ENCODE assay signal across 11 mouse cellular contexts in genomic region chr13:113495595-113496285, GRCm38 (mm10).
A peak's percentile ranks its signal among the peaks of the same experiment; 100 is the strongest.
DNase-seq lines count a peak whose midpoint lies in the region; TF ChIP-seq lines count a peak whose summit lies in the region.
"Had no signal": no experiment of that assay in that cellular context is flagged by ENCODE, and none has a peak within 500 bp of the region (broad histone marks: within the 10 kb centered on the region; RNA-seq: fewer than 3 reads in every experiment).

No protein-coding gene starts in this region.

- no peak overlapping the region for H3K4me3 ChIP-seq in heart, embryonic 10.5 days
- H3K4me3 ChIP-seq in lung, adult 2 months (replicated peaks; ENCODE audit: extremely low read depth, low read depth, low read length): no peak overlapping the region
- H3K4me3 ChIP-seq in thymus, adult 2 months (ENCODE audit: control insufficient read depth, insufficient read depth, low read length): no peak overlapping the region
- H3K4me3 ChIP-seq: hindbrain, embryonic 12.5 days; limb, embryonic 13.5 days had no signal

- DNase-seq in heart, embryonic 10.5 days (ENCODE audit: low spot score): no peak
- DNase-seq in heart, postnatal 14 days: no peak
- DNase-seq in 3134 (ENCODE audit: extremely low read depth, insufficient read length, low spot score): peak; percentile 36
- DNase-seq in brain, adult 2 months (ENCODE audit: low read depth, low spot score): peak; percentile 33
- peak; percentile 40 for DNase-seq in lung, adult 2 months
- no peak for DNase-seq in cerebellum, adult 18-20 months
- DNase-seq in left cerebral cortex, postnatal 10 days (ENCODE audit: extremely low spot score in 1 of 2, low spot score in 2 of 2): no peak
- no peak for DNase-seq in thymus, adult 2 months
- DNase-seq: thymus, postnatal 25 days had no signal

- no peaks in the 10 kb centered on the region for H3K9me3 ChIP-seq in heart, embryonic 10.5 days
- H3K9me3 ChIP-seq: hindbrain, embryonic 12.5 days; limb, embryonic 13.5 days had no signal

- no peaks in the 10 kb centered on the region for H3K4me1 ChIP-seq in heart, embryonic 10.5 days
- H3K4me1 ChIP-seq in lung, adult 2 months (ENCODE audit: control insufficient read depth, insufficient read depth, low read length): peaks cover 8% of the 10 kb centered on the region
- H3K4me1 ChIP-seq in thymus, adult 2 months (replicated peaks; ENCODE audit: control insufficient read depth, insufficient read depth, low read length): no peaks in the 10 kb centered on the region

- no peak for TF ChIP-seq CTCF in lung, adult 2 months (IDR thresholded peaks at IDR 0.05; ENCODE audit: insufficient read depth, low read length)
- no peak for TF ChIP-seq CTCF in thymus, adult 2 months (IDR thresholded peaks at IDR 0.05; ENCODE audit: borderline replicate concordance, control insufficient read depth, extremely low read depth, insufficient read depth, low read length, poor library complexity)

- 0 out of 2 replicates have a peak overlapping the region, but pooled peaks have one; percentile 52 for H3K27ac ChIP-seq in heart, embryonic 10.5 days
- H3K27ac ChIP-seq in thymus, adult 2 months (ENCODE audit: control insufficient read depth, insufficient read depth, low read length): no peak overlapping the region
- H3K27ac ChIP-seq: hindbrain, embryonic 12.5 days; limb, embryonic 13.5 days had no signal

- no peak for TF ChIP-seq POLR2A in lung, adult 2 months (IDR thresholded peaks at IDR 0.05; ENCODE audit: borderline replicate concordance, extremely low read depth, low read depth, low read length)
- no peak for TF ChIP-seq POLR2A in thymus, adult 2 months (IDR thresholded peaks at IDR 0.05; ENCODE audit: control insufficient read depth, extremely low read depth, insufficient read depth, low read length, poor library complexity)

- no peaks in the 10 kb centered on the region for H3K36me3 ChIP-seq in heart, embryonic 10.5 days
- H3K36me3 ChIP-seq in thymus, adult 2 months (ENCODE audit: control insufficient read depth, insufficient read depth, low read length): no peaks in the 10 kb centered on the region
- H3K36me3 ChIP-seq: hindbrain, embryonic 12.5 days; limb, embryonic 13.5 days had no signal

- 58% methylated on average over 5 of the region's 5 CpGs for WGBS in heart, embryonic 10.5 days
- 23% methylated on average over 5 of the region's 5 CpGs for WGBS in lung, adult 2 months
- WGBS in thymus, adult 2 months: 52% methylated on average over 5 of the region's 5 CpGs

- H3K27me3 ChIP-seq in heart, embryonic 10.5 days (ENCODE audit: insufficient read depth, poor library complexity, severe bottlenecking): no peaks in the 10 kb centered on the region
- no peaks in the 10 kb centered on the region for H3K27me3 ChIP-seq in thymus, adult 2 months (ENCODE audit: control insufficient read depth, insufficient read depth, low read length)
- H3K27me3 ChIP-seq: hindbrain, embryonic 12.5 days; limb, embryonic 13.5 days had no signal

- intact Hi-C loops in heart, postnatal 14 days (cut with DNase I): loop anchor here (5.0 to 10.0 kb wide), 2 partner anchors 119 to 158 kb away; partner anchors contain the start of gene Snx18
- intact Hi-C loops in left cerebral cortex, postnatal 10 days (cut with DNase I): no loop called here

Comparison
In these comparisons a context has a peak if more than half of its experiments do, and no peak if none do; other contexts are left out.
1. DNase-seq: peak in 3134 (single experiment), brain, adult 2 months (single experiment) and lung, adult 2 months (single experiment); none in heart, embryonic 10.5 days (single experiment), heart, postnatal 14 days (0 of 2), cerebellum, adult 18-20 months (0 of 2), left cerebral cortex, postnatal 10 days (0 of 2) and thymus, adult 2 months (single experiment).